Mouse (Mus musculus) olfactory bulb, adult 2 months (tissue): ENCODE results near the gene Arhgap6.

ENCODE experiments used
- CTCF ChIP-seq: fragments of 200-500 bp; IDR thresholded peaks from 2 replicates; pipeline ENCODE4 v1.5.1; 2012; ENCODE audit warnings: low read depth, mild to moderate bottlenecking, low read length, moderate library complexity; ENCODE audit not compliant: insufficient read depth
- POLR2A ChIP-seq: fragments of 200-500 bp; IDR thresholded peaks from 2 replicates; pipeline ENCODE4 v1.6.1; 2012; ENCODE audit warnings: mild to moderate bottlenecking, low read depth, low read length, moderate library complexity; ENCODE audit not compliant: insufficient read depth

- TF ChIP-seq POLR2A: no peak
- no peak for TF ChIP-seq CTCF
Measured at GRCm38 (mm10) chrX:168941684-168942083, 146.8 kb downstream of the Arhgap6 start.
